Mouse (Mus musculus) embryonic facial prominence, embryonic 10.5 days (tissue): ENCODE measurements at regions not wholly inside any gene's neighbourhood (a gene's known extent, or its start where the extent isn't known, plus 50 kb on each side); places are given as distances from the start of the nearest gene placed in this dataset.

Experiments
- DNase-seq: peaks from one replicate; pipeline ENCODE4 v3.0.0-alpha.2; 2017; ENCODE audit warnings: low spot score
- H3K27ac ChIP-seq: fragments of 300-500 bp; sonication (generic); replicated peaks from 2 replicates; pipeline ENCODE4 v1.5.1; 2016; ENCODE audit warnings: mild to moderate bottlenecking
- H3K27me3 ChIP-seq: fragments of 300-500 bp; sonication (generic); replicated peaks from 2 replicates; pipeline ENCODE4 v1.6.1; 2016; ENCODE audit warnings: low read depth, mild to moderate bottlenecking; ENCODE audit not compliant: poor library complexity, severe bottlenecking
- H3K36me3 ChIP-seq: fragments of 300-500 bp; sonication (generic); replicated peaks from 2 replicates; pipeline ENCODE4 v1.6.1; 2016; ENCODE audit warnings: mild to moderate bottlenecking, moderate library complexity
- H3K4me1 ChIP-seq: fragments of 300-500 bp; sonication (generic); 2 replicates; pipeline ENCODE4 v1.6.1; 2016
- H3K4me3 ChIP-seq: fragments of 300-500 bp; sonication (generic); 2 replicates; pipeline ENCODE4 v1.5.1; 2016; ENCODE audit warnings: mild to moderate bottlenecking, moderate library complexity
- H3K9me3 ChIP-seq: fragments of 300-500 bp; sonication (generic); 2 replicates; pipeline ENCODE4 v1.6.1; 2016; ENCODE audit warnings: mild to moderate bottlenecking
- WGBS: fragments of 180-500 bp; shearing (Covaris S2); methylation state at CpG from one replicate; pipeline ENCODE4 v1.1.7; 2016; 5-methylcytosine and 5-hydroxymethylcytosine counted together

GRCm38 (mm10) chr6:98801061-98801460 lies 458.5 kb upstream of the Gm765 start:
- H3K27me3 ChIP-seq = no peaks in the 10 kb centered on the region
- H3K36me3 ChIP-seq = no peaks in the 10 kb centered on the region
- no peaks in the 10 kb centered on the region for H3K9me3 ChIP-seq
- H3K27ac ChIP-seq = no peak overlapping the region
- H3K4me1 ChIP-seq = peaks cover 23% of the 10 kb centered on the region
- DNase-seq = no peak
- no peak overlapping the region for H3K4me3 ChIP-seq
- WGBS = 85% methylated on average over 4 of the region's 4 CpGs

- DNase-seq = peak; percentile 14
- no peaks in the 10 kb centered on the region for H3K9me3 ChIP-seq
- no peaks in the 10 kb centered on the region for H3K27me3 ChIP-seq
- H3K36me3 ChIP-seq = no peaks in the 10 kb centered on the region
- peaks cover 23% of the 10 kb centered on the region for H3K4me1 ChIP-seq
- peak overlapping the region; percentile 35; the same call in 1 of the 2 replicates for H3K27ac ChIP-seq
- WGBS = 61% methylated on average over 8 of the region's 8 CpGs
- no peak overlapping the region for H3K4me3 ChIP-seq
Observed at GRCm38 (mm10) chr6:98800040-98800439, 457.5 kb upstream of the Gm765 start.

- Histone ChIP-seq H3K27me3 (no peaks in the 10 kb centered on the region), H3K36me3 (no peaks in the 10 kb centered on the region), H3K4me1 (peaks cover 23% of the 10 kb centered on the region), H3K9me3 (no peaks in the 10 kb centered on the region), H3K27ac (no peak overlapping the region), H3K4me3 (no peak overlapping the region)
- WGBS = 83% methylated on average over 3 of the region's 3 CpGs
- DNase-seq = no peak
Observed at GRCm38 (mm10) chr6:98797778-98798177, 455.2 kb upstream of the Gm765 start.

GRCm38 (mm10) chr6:98797373-98797772 lies 454.8 kb upstream of the Gm765 start:
- no peak overlapping the region for H3K27ac ChIP-seq
- peaks cover 23% of the 10 kb centered on the region for H3K4me1 ChIP-seq
- no peaks in the 10 kb centered on the region for H3K27me3 ChIP-seq
- H3K36me3 ChIP-seq = no peaks in the 10 kb centered on the region
- no peak for DNase-seq
- no peaks in the 10 kb centered on the region for H3K9me3 ChIP-seq
- WGBS = 79% methylated on average over 6 of the region's 6 CpGs
- H3K4me3 ChIP-seq = no peak overlapping the region

DNA sequence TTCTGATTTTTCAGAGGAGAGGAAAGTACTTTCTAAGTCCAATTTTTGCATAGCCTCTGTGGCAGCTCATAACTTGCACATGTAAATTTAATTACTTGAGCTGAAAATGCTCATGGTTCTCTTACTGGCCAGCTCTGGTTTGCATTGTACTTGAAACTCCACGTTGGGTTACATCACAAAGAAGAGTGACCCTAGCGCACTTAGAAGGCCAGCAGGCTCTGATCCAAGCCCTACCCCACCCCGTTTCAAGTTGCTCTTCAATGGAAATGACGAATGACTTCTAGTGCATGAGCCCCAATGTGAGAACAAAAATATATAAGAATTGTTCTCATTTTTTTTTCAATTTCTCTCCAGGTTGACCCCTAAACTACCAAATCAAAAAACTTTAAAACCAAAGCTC lies 454.1 kb upstream of the Gm765 start:
- no peak for DNase-seq
- Histone ChIP-seq H3K27me3 (no peaks in the 10 kb centered on the region), H3K4me3 (no peak overlapping the region), H3K27ac (no peak overlapping the region), H3K36me3 (no peaks in the 10 kb centered on the region), H3K4me1 (peaks cover 18% of the 10 kb centered on the region), H3K9me3 (no peaks in the 10 kb centered on the region)
- 76% methylated on average over 4 of the region's 4 CpGs for WGBS

DNA sequence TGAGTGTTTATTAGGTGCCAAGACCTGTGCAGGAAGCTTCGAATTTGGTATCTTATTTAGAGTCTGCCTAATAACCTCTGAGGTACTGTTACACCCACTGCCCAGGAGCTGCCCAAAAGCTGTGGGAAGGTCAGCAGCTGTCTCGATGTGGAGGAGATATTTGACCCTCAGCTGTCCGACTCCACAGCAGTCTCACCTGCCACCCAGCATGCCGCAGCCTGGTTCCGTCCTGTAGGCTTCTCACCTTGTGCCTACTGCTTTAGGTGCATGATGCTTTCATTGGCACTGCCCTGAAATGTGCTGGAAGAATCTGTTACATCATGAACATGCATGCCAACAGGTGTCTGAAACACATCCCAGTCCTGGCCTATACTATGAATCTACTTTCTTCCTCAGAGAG lies 444.9 kb upstream of the Gm765 start:
- Histone ChIP-seq H3K27ac (no peak overlapping the region), H3K9me3 (no peaks in the 10 kb centered on the region), H3K36me3 (no peaks in the 10 kb centered on the region), H3K27me3 (no peaks in the 10 kb centered on the region), H3K4me3 (no peak overlapping the region), H3K4me1 (peaks cover 5% of the 10 kb centered on the region; the same call in 1 of the 2 replicates)
- WGBS = 77% methylated on average over 5 of the region's 5 CpGs
- DNase-seq = no peak

- no peak for DNase-seq
- WGBS = 91% methylated on average over 9 of the region's 9 CpGs
- Histone ChIP-seq H3K27me3 (no peaks in the 10 kb centered on the region), H3K36me3 (no peaks in the 10 kb centered on the region), H3K9me3 (no peaks in the 10 kb centered on the region), H3K4me3 (no peak overlapping the region), H3K4me1 (peaks cover 5% of the 10 kb centered on the region; the same call in 1 of the 2 replicates), H3K27ac (no peak overlapping the region)
Observed at GRCm38 (mm10) chr6:98782074-98782473, 439.5 kb upstream of the Gm765 start.

DNA sequence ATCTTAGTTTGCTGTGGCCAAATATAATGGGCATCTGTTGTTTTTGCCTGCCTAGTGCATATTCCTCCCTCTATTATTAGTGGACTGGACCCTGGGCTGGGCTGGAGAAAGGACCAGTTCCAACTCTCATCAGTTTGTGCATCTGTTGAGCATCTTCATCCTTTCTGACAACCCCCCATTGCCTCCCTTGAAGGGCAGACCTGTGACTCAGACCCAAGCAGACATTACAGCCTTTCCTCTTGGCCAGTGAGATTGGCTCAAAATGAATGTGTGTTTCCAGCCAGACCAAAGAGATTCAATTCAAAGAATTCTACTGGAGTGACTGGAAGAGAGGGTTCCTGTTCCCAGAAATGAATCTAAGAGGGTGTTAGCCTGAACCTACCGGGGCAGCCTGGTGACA lies 433.2 kb upstream of the Gm765 start:
- Histone ChIP-seq H3K27ac (no peak overlapping the region), H3K4me3 (no peak overlapping the region), H3K4me1 (no peaks in the 10 kb centered on the region), H3K9me3 (no peaks in the 10 kb centered on the region), H3K36me3 (no peaks in the 10 kb centered on the region), H3K27me3 (no peaks in the 10 kb centered on the region)
- WGBS = 100% methylated on average over 1 of the region's 1 CpGs
- DNase-seq = no peak

DNA sequence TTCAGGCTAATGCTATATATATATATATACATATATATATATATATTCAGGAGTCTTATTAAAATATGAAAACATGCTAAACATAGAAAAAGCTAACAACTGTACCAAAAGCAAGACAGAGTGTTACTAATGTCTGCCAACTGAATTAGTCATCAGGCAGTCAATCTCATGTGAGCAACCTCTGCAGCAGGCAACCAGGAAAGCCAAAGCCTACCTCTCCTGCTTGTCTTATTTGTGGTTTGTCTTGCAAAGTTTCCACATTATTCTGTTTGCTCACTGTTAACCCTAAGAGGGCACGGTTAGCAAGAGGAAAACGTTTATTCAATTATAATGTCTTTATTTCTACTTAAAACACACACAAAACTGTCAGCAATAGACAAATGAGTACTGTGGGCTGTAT lies 427.4 kb upstream of the Gm765 start:
- WGBS = 85% methylated on average over 2 of the region's 2 CpGs
- no peak overlapping the region for H3K27ac ChIP-seq
- no peaks in the 10 kb centered on the region for H3K27me3 ChIP-seq
- no peak for DNase-seq
- H3K36me3 ChIP-seq = no peaks in the 10 kb centered on the region
- H3K9me3 ChIP-seq = no peaks in the 10 kb centered on the region
- no peak overlapping the region for H3K4me3 ChIP-seq
- no peaks in the 10 kb centered on the region for H3K4me1 ChIP-seq

- no peak for DNase-seq
- no peaks in the 10 kb centered on the region for H3K4me1 ChIP-seq
- no peaks in the 10 kb centered on the region for H3K36me3 ChIP-seq
- 91% methylated on average over 6 of the region's 6 CpGs for WGBS
- H3K27ac ChIP-seq = no peak overlapping the region
- no peaks in the 10 kb centered on the region for H3K27me3 ChIP-seq
- no peak overlapping the region for H3K4me3 ChIP-seq
- H3K9me3 ChIP-seq = no peaks in the 10 kb centered on the region
Observed at GRCm38 (mm10) chr6:98769322-98769721, 426.8 kb upstream of the Gm765 start.

- DNase-seq = no peak
- Histone ChIP-seq H3K27ac (no peak overlapping the region), H3K4me1 (no peaks in the 10 kb centered on the region), H3K4me3 (no peak overlapping the region), H3K27me3 (no peaks in the 10 kb centered on the region), H3K9me3 (no peaks in the 10 kb centered on the region), H3K36me3 (no peaks in the 10 kb centered on the region)
- 66% methylated on average over 7 of the region's 7 CpGs for WGBS
Observed at GRCm38 (mm10) chr6:98767858-98768336, 425.3 kb upstream of the Gm765 start.

DNA sequence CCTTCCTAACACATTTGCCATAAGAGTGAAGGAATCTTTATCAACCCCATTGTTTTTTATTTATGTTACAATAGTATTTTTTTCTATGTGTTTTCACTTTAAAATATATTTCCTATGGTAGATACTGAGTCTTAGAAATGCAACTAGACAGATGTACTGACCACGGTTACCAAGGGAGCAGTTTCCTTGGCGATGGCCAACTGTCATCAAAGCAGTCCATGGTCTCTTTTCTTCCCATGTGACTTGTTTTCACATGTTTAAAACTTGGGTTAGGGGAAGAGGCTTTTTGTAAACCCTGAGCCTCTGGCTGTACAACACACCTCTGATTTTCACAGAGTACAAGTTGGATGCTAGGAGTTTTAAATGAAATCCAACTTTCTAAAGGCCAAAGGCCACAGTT lies 411.9 kb upstream of the Gm765 start:
- WGBS = 90% methylated on average over 2 of the region's 2 CpGs
- Histone ChIP-seq H3K27me3 (no peaks in the 10 kb centered on the region), H3K27ac (no peak overlapping the region), H3K4me1 (no peaks in the 10 kb centered on the region), H3K4me3 (no peak overlapping the region), H3K36me3 (no peaks in the 10 kb centered on the region), H3K9me3 (no peaks in the 10 kb centered on the region)
- DNase-seq = no peak

- Histone ChIP-seq H3K9me3 (no peaks in the 10 kb centered on the region), H3K27me3 (no peaks in the 10 kb centered on the region), H3K36me3 (no peaks in the 10 kb centered on the region), H3K4me1 (no peaks in the 10 kb centered on the region), H3K27ac (no peak overlapping the region), H3K4me3 (no peak overlapping the region)
- DNase-seq = no peak
- WGBS = 89% methylated on average over 4 of the region's 4 CpGs
Observed at GRCm38 (mm10) chr6:98748618-98749017, 406.1 kb upstream of the Gm765 start.

GRCm38 (mm10) chr6:98746976-98747375 lies 404.4 kb upstream of the Gm765 start:
- H3K4me1 ChIP-seq = no peaks in the 10 kb centered on the region
- no peak for DNase-seq
- no peaks in the 10 kb centered on the region for H3K36me3 ChIP-seq
- no peak overlapping the region for H3K4me3 ChIP-seq
- no peaks in the 10 kb centered on the region for H3K9me3 ChIP-seq
- 81% methylated on average over 8 of the region's 8 CpGs for WGBS
- no peaks in the 10 kb centered on the region for H3K27me3 ChIP-seq
- no peak overlapping the region for H3K27ac ChIP-seq
